Mouse (Mus musculus) left cerebral cortex, adult 9 months (tissue): ENCODE data around the gene Tpm1.

Experiments used
- DNase-seq, 2 experiments: peaks; one replicate each; pipeline ENCODE4 v3.0.0; 2022; ENCODE audit warnings: low spot score in 2 of 2

The Tpm1 gene

GRCm38 (mm10) chr9:67046881-67047605, 2.2 kb downstream of the Tpm1 start:
- DNase-seq: no peak

GRCm38 (mm10) chr9:67045966-67046602, 3.1 kb downstream of the Tpm1 start:
- DNase-seq: no peak

GRCm38 (mm10) chr9:67045306-67045675, 3.9 kb downstream of the Tpm1 start:
- DNase-seq: no peak

GRCm38 (mm10) chr9:67044551-67045305, 4.5 kb downstream of the Tpm1 start:
- peak; percentile 69 to 83 for DNase-seq

- DNase-seq: peak; percentile 98 to 100
These were observed 5.7 kb downstream of the Tpm1 start for GRCm38 (mm10) chr9:67043231-67044199.

- no peak for DNase-seq
These were observed 6.4 kb downstream of the Tpm1 start for GRCm38 (mm10) chr9:67042813-67043207.

GRCm38 (mm10) chr9:67041840-67042812, 7.1 kb downstream of the Tpm1 start:
- DNase-seq: no peak

GRCm38 (mm10) chr9:67040963-67041839, 8.0 kb downstream of the Tpm1 start:
- no peak for DNase-seq

- DNase-seq: no peak
These were observed 9.3 kb downstream of the Tpm1 start for GRCm38 (mm10) chr9:67039867-67040266.

- no peak for DNase-seq
These were observed 10.5 kb downstream of the Tpm1 start for GRCm38 (mm10) chr9:67038686-67039085.

GRCm38 (mm10) chr9:67037666-67038065, 11.5 kb downstream of the Tpm1 start:
- no peak for DNase-seq

- no peak for DNase-seq
These were observed 12.6 kb downstream of the Tpm1 start for GRCm38 (mm10) chr9:67036527-67037118.

GRCm38 (mm10) chr9:67035957-67036451, 13.2 kb downstream of the Tpm1 start:
- peak; percentile 68 to 81 for DNase-seq

- no peak for DNase-seq
These were observed 14.5 kb downstream of the Tpm1 start for GRCm38 (mm10) chr9:67034677-67035076.

- peak in 1 of 2 experiments; percentile 35 for DNase-seq
These were observed 16.2 kb downstream of the Tpm1 start for GRCm38 (mm10) chr9:67033016-67033415.

GRCm38 (mm10) chr9:67032611-67033010, 16.6 kb downstream of the Tpm1 start:
- DNase-seq: no peak

GRCm38 (mm10) chr9:67029518-67029917, 19.7 kb downstream of the Tpm1 start:
- DNase-seq: no peak

GRCm38 (mm10) chr9:67028929-67029328, 20.3 kb downstream of the Tpm1 start:
- no peak for DNase-seq
